In genomic region chr5:86191356-86191755, GRCm38 (mm10) we compare ENCODE assay signal across 9 mouse cellular contexts. TPM values are rescaled to one million over a fixed set of nuclear protein-coding genes. Genes with fewer than 3 reads are reported as not detected.
A peak's percentile ranks its signal among the peaks of the same experiment; 100 is the strongest.
DNase-seq lines count a peak whose midpoint lies in the region; ATAC-seq and TF ChIP-seq lines count a peak whose summit lies in the region.
"Had no signal": no experiment of that assay in that cellular context is flagged by ENCODE, and none has a peak within 500 bp of the region (broad histone marks: within the 10 kb centered on the region; RNA-seq: fewer than 3 reads in every experiment).

No protein-coding gene starts in this region.

- no peak overlapping the region for H3K27ac ChIP-seq in embryonic facial prominence, embryonic 11.5 days (replicated peaks; ENCODE audit: low read depth, low read length)
- H3K27ac ChIP-seq in embryonic facial prominence, embryonic 10.5 days (replicated peaks): no peak overlapping the region
- H3K27ac ChIP-seq in midbrain, embryonic 11.5 days (ENCODE audit: low read depth, low read length): no peak overlapping the region
- no peak overlapping the region for H3K27ac ChIP-seq in midbrain, embryonic 10.5 days (replicated peaks)
- no peak overlapping the region for H3K27ac ChIP-seq in forebrain, postnatal 0 days (ENCODE audit: low read depth, low read length)
- no peak overlapping the region for H3K27ac ChIP-seq in midbrain, postnatal 0 days (ENCODE audit: low read depth, low read length)

- H3K9ac ChIP-seq in embryonic facial prominence, embryonic 11.5 days (replicated peaks; ENCODE audit: low read length): no peak overlapping the region
- H3K9ac ChIP-seq in midbrain, embryonic 11.5 days (ENCODE audit: low read length): no peak overlapping the region
- H3K9ac ChIP-seq in forebrain, postnatal 0 days: no peak overlapping the region
- H3K9ac ChIP-seq in midbrain, postnatal 0 days (replicated peaks; ENCODE audit: low read length, poor library complexity, severe bottlenecking): no peak overlapping the region

- no peak overlapping the region for H3K4me3 ChIP-seq in embryonic facial prominence, embryonic 11.5 days (ENCODE audit: low read depth, low read length)
- no peak overlapping the region for H3K4me3 ChIP-seq in embryonic facial prominence, embryonic 10.5 days
- H3K4me3 ChIP-seq in midbrain, embryonic 11.5 days (ENCODE audit: low read depth, low read length): no peak overlapping the region
- no peak overlapping the region for H3K4me3 ChIP-seq in midbrain, embryonic 10.5 days
- no peak overlapping the region for H3K4me3 ChIP-seq in forebrain, postnatal 0 days (ENCODE audit: low read depth, low read length)
- no peak overlapping the region for H3K4me3 ChIP-seq in midbrain, postnatal 0 days (ENCODE audit: low read depth, low read length)

- H3K9me3 ChIP-seq in embryonic facial prominence, embryonic 11.5 days (replicated peaks; ENCODE audit: control insufficient read depth, low read length): no peaks in the 10 kb centered on the region
- no peaks in the 10 kb centered on the region for H3K9me3 ChIP-seq in embryonic facial prominence, embryonic 10.5 days
- H3K9me3 ChIP-seq in midbrain, embryonic 11.5 days (ENCODE audit: control insufficient read depth, low read length): no peaks in the 10 kb centered on the region
- H3K9me3 ChIP-seq in midbrain, embryonic 10.5 days (replicated peaks): no peaks in the 10 kb centered on the region
- H3K9me3 ChIP-seq in forebrain, postnatal 0 days (ENCODE audit: low read length): no peaks in the 10 kb centered on the region
- no peaks in the 10 kb centered on the region for H3K9me3 ChIP-seq in midbrain, postnatal 0 days (ENCODE audit: low read length)

- ATAC-seq in embryonic facial prominence, embryonic 11.5 days (replicated peaks; ENCODE audit: insufficient number of reproducible peaks, low FRiP score, low TSS enrichment, low read depth): no peak
- peak; percentile 74 for ATAC-seq in midbrain, embryonic 11.5 days (ENCODE audit: low FRiP score)
- peak; percentile 72; the same call in 1 of the 2 replicates for ATAC-seq in forebrain, postnatal 0 days
- peak; percentile 64; the same call in 1 of the 2 replicates for ATAC-seq in midbrain, postnatal 0 days (ENCODE audit: low FRiP score)

- no peaks in the 10 kb centered on the region for H3K36me3 ChIP-seq in embryonic facial prominence, embryonic 11.5 days (replicated peaks; ENCODE audit: control insufficient read depth, insufficient read depth, low read depth, low read length)
- H3K36me3 ChIP-seq in embryonic facial prominence, embryonic 10.5 days (replicated peaks): no peaks in the 10 kb centered on the region
- no peaks in the 10 kb centered on the region for H3K36me3 ChIP-seq in midbrain, embryonic 11.5 days (ENCODE audit: control insufficient read depth, insufficient read depth, low read length)
- H3K36me3 ChIP-seq in midbrain, embryonic 10.5 days: no peaks in the 10 kb centered on the region
- H3K36me3 ChIP-seq in forebrain, postnatal 0 days (ENCODE audit: insufficient read depth): no peaks in the 10 kb centered on the region
- H3K36me3 ChIP-seq in midbrain, postnatal 0 days (ENCODE audit: insufficient read depth, low read length): no peaks in the 10 kb centered on the region

- peak; percentile 79 for TF ChIP-seq CTCF in forebrain, postnatal 0 days (IDR thresholded peaks at IDR 0.05; ENCODE audit: low read depth)
- TF ChIP-seq CTCF in midbrain, postnatal 0 days (IDR thresholded peaks at IDR 0.05): peak; percentile 89

- DNase-seq in embryonic facial prominence, embryonic 11.5 days (ENCODE audit: low spot score): peak; percentile 73
- DNase-seq in embryonic facial prominence, embryonic 10.5 days (ENCODE audit: low spot score): no peak
- peak; percentile 93 for DNase-seq in midbrain, embryonic 11.5 days (ENCODE audit: low spot score, missing footprints)
- DNase-seq in midbrain, embryonic 10.5 days (ENCODE audit: low spot score): no peak
- peak; percentile 74 for DNase-seq in forebrain, postnatal 0 days
- peak; percentile 80 for DNase-seq in midbrain, postnatal 0 days (ENCODE audit: low spot score)
- no peak for DNase-seq in right cerebral cortex, postnatal 10 days (ENCODE audit: low spot score in 2 of 2)
- no peak for DNase-seq in kidney, postnatal 10 days

- WGBS in embryonic facial prominence, embryonic 11.5 days: 25% methylated on average over 4 of the region's 4 CpGs
- WGBS in embryonic facial prominence, embryonic 10.5 days: 30% methylated on average over 4 of the region's 4 CpGs
- WGBS in midbrain, embryonic 11.5 days: 21% methylated on average over 4 of the region's 4 CpGs
- 27% methylated on average over 4 of the region's 4 CpGs for WGBS in midbrain, embryonic 10.5 days
- 15% methylated on average over 4 of the region's 4 CpGs for WGBS in forebrain, postnatal 0 days
- 13% methylated on average over 4 of the region's 4 CpGs for WGBS in midbrain, postnatal 0 days

- no peaks in the 10 kb centered on the region for H3K4me1 ChIP-seq in embryonic facial prominence, embryonic 11.5 days (ENCODE audit: control insufficient read depth, insufficient read depth, low read length)
- H3K4me1 ChIP-seq in embryonic facial prominence, embryonic 10.5 days: no peaks in the 10 kb centered on the region
- no peaks in the 10 kb centered on the region for H3K4me1 ChIP-seq in midbrain, embryonic 11.5 days (ENCODE audit: control insufficient read depth, insufficient read depth, low read length)
- H3K4me1 ChIP-seq in midbrain, embryonic 10.5 days: peaks cover 4% of the 10 kb centered on the region; the same call in 1 of the 2 replicates
- H3K4me1 ChIP-seq in forebrain, postnatal 0 days (ENCODE audit: insufficient read depth): no peaks in the 10 kb centered on the region
- no peaks in the 10 kb centered on the region for H3K4me1 ChIP-seq in midbrain, postnatal 0 days (ENCODE audit: insufficient read depth, low read length)

- no peak overlapping the region for H3K4me2 ChIP-seq in embryonic facial prominence, embryonic 11.5 days (ENCODE audit: low read depth, low read length)
- H3K4me2 ChIP-seq in midbrain, embryonic 11.5 days: no peak overlapping the region
- no peak overlapping the region for H3K4me2 ChIP-seq in forebrain, postnatal 0 days (ENCODE audit: low read depth)
- H3K4me2 ChIP-seq in midbrain, postnatal 0 days (ENCODE audit: low read depth, low read length, poor library complexity, severe bottlenecking): no peak overlapping the region

- H3K27me3 ChIP-seq in embryonic facial prominence, embryonic 11.5 days (ENCODE audit: control insufficient read depth, insufficient read depth, low read length): no peaks in the 10 kb centered on the region
- H3K27me3 ChIP-seq in embryonic facial prominence, embryonic 10.5 days (replicated peaks; ENCODE audit: low read depth, poor library complexity, severe bottlenecking): no peaks in the 10 kb centered on the region
- H3K27me3 ChIP-seq in midbrain, embryonic 11.5 days (ENCODE audit: control insufficient read depth, insufficient read depth, low read length): no peaks in the 10 kb centered on the region
- H3K27me3 ChIP-seq in midbrain, embryonic 10.5 days (ENCODE audit: low read depth, poor library complexity, severe bottlenecking): no peaks in the 10 kb centered on the region
- no peaks in the 10 kb centered on the region for H3K27me3 ChIP-seq in forebrain, postnatal 0 days (ENCODE audit: insufficient read depth, low read length)
- H3K27me3 ChIP-seq in midbrain, postnatal 0 days (ENCODE audit: insufficient read depth, low read length): no peaks in the 10 kb centered on the region

RNA-seq across cellular contexts. Expression of gene Gnrhr, which starts 6.3 kb away (rescaled TPM):
- polyA plus RNA-seq in embryonic facial prominence, embryonic 11.5 days (2014; fragmentation: Nextera tagmentation; extraction: Ambion mirVana): not detected in 2 replicates
- not detected in 2 replicates for polyA plus RNA-seq in embryonic facial prominence, embryonic 10.5 days (2016; fragmentation: Nextera tagmentation; extraction: Ambion mirVana)
- not detected in 2 replicates for polyA plus RNA-seq in midbrain, embryonic 11.5 days (2014; fragmentation: Nextera tagmentation; extraction: Ambion mirVana)
- polyA plus RNA-seq in midbrain, embryonic 10.5 days (2016; fragmentation: Nextera tagmentation; extraction: Ambion mirVana): 0.05 TPM in 1 of 2 replicates, not detected in the other
- total RNA-seq in forebrain, postnatal 0 days (2014; rRNA removed): not detected in 2 replicates
- not detected in 2 replicates for polyA plus RNA-seq in forebrain, postnatal 0 days (2015; fragmentation: Nextera tagmentation; extraction: Ambion mirVana)
- total RNA-seq in midbrain, postnatal 0 days (2014; rRNA removed): not detected in 2 replicates
- polyA plus RNA-seq in midbrain, postnatal 0 days (2015; fragmentation: Nextera tagmentation; extraction: Ambion mirVana): not detected in 2 replicates
- polyA plus RNA-seq: small intestine, adult 2 months had no signal

RNA-seq across cellular contexts. Expression of gene Uba6, which starts 18.8 kb away (rescaled TPM):
- polyA plus RNA-seq in embryonic facial prominence, embryonic 11.5 days (2014; fragmentation: Nextera tagmentation; extraction: Ambion mirVana): 24.8 and 27.4 TPM in 2 replicates
- polyA plus RNA-seq in embryonic facial prominence, embryonic 10.5 days (2016; fragmentation: Nextera tagmentation; extraction: Ambion mirVana): 17.8 and 17.9 TPM in 2 replicates
- polyA plus RNA-seq in midbrain, embryonic 11.5 days (2014; fragmentation: Nextera tagmentation; extraction: Ambion mirVana): 25.4 and 26.9 TPM in 2 replicates
- polyA plus RNA-seq in midbrain, embryonic 10.5 days (2016; fragmentation: Nextera tagmentation; extraction: Ambion mirVana): 15.9 and 18.0 TPM in 2 replicates
- total RNA-seq in forebrain, postnatal 0 days (2014; rRNA removed): 16.5 and 18.7 TPM in 2 replicates
- polyA plus RNA-seq in forebrain, postnatal 0 days (2015; fragmentation: Nextera tagmentation; extraction: Ambion mirVana): 5.1 and 6.7 TPM in 2 replicates
- total RNA-seq in midbrain, postnatal 0 days (2014; rRNA removed): 16.1 and 16.2 TPM in 2 replicates
- 7.3 and 7.8 TPM in 2 replicates for polyA plus RNA-seq in midbrain, postnatal 0 days (2015; fragmentation: Nextera tagmentation; extraction: Ambion mirVana)

Comparison
In these comparisons a context has a peak if more than half of its experiments do, and no peak if none do; other contexts are left out.
1. DNase-seq: peak in embryonic facial prominence, embryonic 11.5 days (single experiment), midbrain, embryonic 11.5 days (single experiment), forebrain, postnatal 0 days (single experiment) and midbrain, postnatal 0 days (single experiment); none in embryonic facial prominence, embryonic 10.5 days (single experiment), midbrain, embryonic 10.5 days (single experiment), right cerebral cortex, postnatal 10 days (0 of 2) and kidney, postnatal 10 days (single experiment).